Mouse (Mus musculus) spleen, adult 2 months (tissue): Measurements from ENCODE around the gene Chn1. TPM values are rescaled to one million over a fixed set of nuclear protein-coding genes. Genes with fewer than 3 reads are reported as not detected.
"Not testable (repeated sequence)": the region's sequence is repeated elsewhere in the genome, so short reads cannot be mapped to it uniquely, and the experiment has no call there.

ENCODE experiments used
- DNase-seq, 2 experiments: peaks; one replicate each; pipeline versions ENCODE4 v3.0.0 to v3.0.0-alpha.2; 2012 to 2021; ENCODE audit warnings: low spot score in 2 of 2, low read depth in 1 of 2
- H3K27ac ChIP-seq: fragments of 200-500 bp; 2 replicates; pipeline ENCODE4 v1.5.1; 2012; ENCODE audit warnings: low read length, inconsistent platforms; ENCODE audit not compliant: insufficient read depth
- H3K27me3 ChIP-seq: fragments of 200-500 bp; 2 replicates; pipeline ENCODE4 v1.6.1; 2012; ENCODE audit warnings: mild to moderate bottlenecking, moderate library complexity, low read length, inconsistent platforms; ENCODE audit not compliant: control insufficient read depth, insufficient read depth
- H3K36me3 ChIP-seq: fragments of 200-500 bp; 2 replicates; pipeline ENCODE4 v1.6.1; 2012; ENCODE audit warnings: mild to moderate bottlenecking, low read length, inconsistent platforms; ENCODE audit not compliant: control insufficient read depth, insufficient read depth
- H3K4me1 ChIP-seq: fragments of 200-500 bp; 2 replicates; pipeline ENCODE4 v1.6.1; 2011; ENCODE audit warnings: inconsistent platforms; ENCODE audit not compliant: control insufficient read depth, insufficient read depth, insufficient read length
- H3K4me3 ChIP-seq: fragments of 200-500 bp; 2 replicates; pipeline ENCODE4 v1.5.1; 2011; ENCODE audit warnings: mild to moderate bottlenecking, inconsistent platforms; ENCODE audit not compliant: insufficient read depth, insufficient read length; ENCODE audit errors: extremely low read depth
- CTCF ChIP-seq: fragments of 200-500 bp; IDR thresholded peaks from 2 replicates; pipeline ENCODE4 v1.5.1; 2011; ENCODE audit warnings: mild to moderate bottlenecking, inconsistent platforms; ENCODE audit not compliant: insufficient read depth, insufficient read length, insufficient replicate concordance; ENCODE audit errors: extremely low read depth
- POLR2A ChIP-seq: fragments of 200-500 bp; IDR thresholded peaks from 2 replicates; pipeline ENCODE4 v1.6.1; 2011; ENCODE audit warnings: low read depth, low read length, inconsistent platforms
- WGBS: fragments of 180-500 bp; shearing (Covaris S2); methylation state at CpG from one replicate; pipeline ENCODE4 v1.1.7; 2018; 5-methylcytosine and 5-hydroxymethylcytosine counted together
- polyA plus RNA-seq: library from polyadenylated mRNA; depleted of rRNA; stranded (reverse); fragments of >200 nt; gene quantifications from 2 replicates; pipeline ENCODE4 v1.2.3, GENCODE M21; 2012; rRNA removed

Chn1 gene
- polyA plus RNA-seq: 0.62 and 0.91 TPM in 2 replicates

DNA sequence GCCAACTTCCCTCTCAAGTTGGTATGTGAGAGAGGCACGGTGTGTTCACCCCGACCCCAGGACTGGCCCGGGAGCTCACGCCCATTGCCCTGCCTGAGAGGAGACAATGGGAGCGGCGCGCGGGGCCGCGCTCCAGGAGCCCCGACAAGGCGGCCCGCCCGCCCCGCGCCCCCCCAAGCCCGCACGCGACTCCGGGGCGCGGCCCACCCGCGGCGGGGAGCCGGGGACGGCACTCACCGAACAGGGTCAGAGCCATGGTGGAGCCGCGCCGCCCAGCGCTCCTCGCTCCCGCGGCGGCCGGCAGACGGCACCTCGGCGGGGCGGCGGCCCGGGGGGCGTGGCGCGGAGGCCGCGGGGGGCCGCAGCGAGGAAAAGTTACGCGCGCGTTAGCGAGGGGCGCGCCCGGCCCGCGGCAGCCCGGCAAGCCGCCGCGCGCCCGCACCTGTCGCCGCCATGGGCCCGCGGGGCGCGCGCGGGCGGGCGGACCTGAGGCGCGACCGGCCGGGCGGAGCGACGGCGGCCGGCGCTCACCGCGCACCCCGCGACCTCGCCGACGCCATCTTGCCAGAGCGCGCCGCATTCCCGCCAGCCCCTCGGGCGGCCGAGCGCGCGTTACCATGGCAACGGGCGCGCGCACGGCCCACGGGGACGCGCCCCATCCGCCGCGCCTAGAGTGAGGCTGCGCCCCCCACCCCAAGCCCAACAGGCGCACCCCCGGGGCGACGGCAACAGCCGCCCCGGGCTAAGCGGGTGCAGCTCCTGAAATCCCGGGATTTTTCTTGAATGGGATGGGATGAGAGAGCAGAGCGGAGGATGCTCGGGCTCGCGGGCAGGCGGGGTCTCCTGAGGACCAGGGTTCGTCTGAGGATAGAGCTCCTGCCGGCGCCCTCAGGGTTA is at the start of gene Chn1:
Gene Chn1 (minus strand): TSS at position 561 of the 897 bp plus-strand sequence.
- Histone ChIP-seq H3K27ac (no peak within 1 kb of the TSS), H3K4me3 (peak within 1 kb of the TSS; percentile 44), H3K36me3 (no peaks in the 10 kb centered on the region), H3K4me1 (peaks cover 6% of the 10 kb centered on the region), H3K27me3 (peaks cover 15% of the 10 kb centered on the region)
- TF ChIP-seq POLR2A (no peak), CTCF (no peak)
- 1% methylated on average over 103 of the region's 131 CpGs for WGBS
- no peak for DNase-seq

DNA sequence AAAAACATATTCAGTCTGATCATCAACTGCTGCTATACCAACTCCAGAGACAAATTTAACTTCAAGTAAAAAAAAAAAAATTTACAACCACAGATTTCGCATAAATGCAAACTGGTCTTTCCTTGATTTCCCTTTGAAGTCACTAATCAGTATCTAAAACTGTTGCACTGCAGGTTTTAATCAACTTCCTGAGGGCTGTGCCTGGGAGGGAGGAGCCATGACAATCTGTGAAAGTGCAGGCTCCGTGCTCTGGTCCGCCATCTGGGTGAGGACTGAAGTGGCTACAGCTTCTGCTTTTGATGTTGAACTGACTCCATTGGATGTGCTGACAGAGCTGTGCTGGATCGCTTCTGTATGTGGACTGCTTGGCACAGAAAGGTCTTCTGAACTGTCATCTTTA is 43.6 kb upstream of the Chn1 start:
- no peaks in the 10 kb centered on the region for H3K4me1 ChIP-seq

GRCm38 (mm10) chr2:73807609-73808008 is 32.5 kb upstream of the Chn1 start:
- no peak for DNase-seq
- Histone ChIP-seq H3K27ac (no peak overlapping the region), H3K4me1 (no peaks in the 10 kb centered on the region), H3K27me3 (no peaks in the 10 kb centered on the region), H3K36me3 (no peaks in the 10 kb centered on the region), H3K4me3 (no peak overlapping the region)
- 86% methylated on average over 8 of the region's 8 CpGs for WGBS
- no peak for TF ChIP-seq CTCF
- TF ChIP-seq POLR2A: no peak

More for the DNA sequence above, 43.6 kb upstream of the Chn1 start:
- Histone ChIP-seq H3K27ac (no peak overlapping the region), H3K36me3 (peaks cover 13% of the 10 kb centered on the region), H3K27me3 (no peaks in the 10 kb centered on the region), H3K4me3 (no peak overlapping the region)
- TF ChIP-seq POLR2A (no peak), CTCF (no peak)
- no peak for DNase-seq
- WGBS: 64% methylated on average over 4 of the region's 4 CpGs

DNA sequence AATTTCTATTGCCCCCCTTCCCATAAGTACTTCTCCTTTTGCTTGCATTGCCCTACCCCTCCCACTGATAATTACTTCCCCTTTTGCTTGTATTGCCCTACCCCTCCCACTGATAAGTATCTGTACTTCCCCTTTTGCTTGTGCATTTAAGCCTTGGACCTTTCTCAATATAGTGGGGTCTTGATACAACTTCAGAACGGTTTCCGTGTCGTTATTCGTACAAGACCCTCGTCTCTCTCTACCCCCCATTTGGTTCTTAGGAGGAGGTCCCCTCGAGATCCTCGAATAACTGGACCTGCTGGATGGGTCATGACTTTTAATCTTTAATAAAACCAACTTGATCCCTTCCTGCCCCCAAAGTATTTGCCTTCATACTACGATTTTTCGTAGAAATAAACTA is 25.0 kb upstream of the Chn1 start:
- not testable (repeated sequence) for H3K27ac ChIP-seq, H3K36me3 ChIP-seq, H3K4me1 ChIP-seq, DNase-seq, H3K27me3 ChIP-seq, H3K4me3 ChIP-seq
- WGBS: 83% methylated on average over 9 of the region's 9 CpGs

- WGBS: 78% methylated on average over 5 of the region's 5 CpGs
Observed at GRCm38 (mm10) chr2:73798786-73799185, 23.6 kb upstream of the Chn1 start.

DNA sequence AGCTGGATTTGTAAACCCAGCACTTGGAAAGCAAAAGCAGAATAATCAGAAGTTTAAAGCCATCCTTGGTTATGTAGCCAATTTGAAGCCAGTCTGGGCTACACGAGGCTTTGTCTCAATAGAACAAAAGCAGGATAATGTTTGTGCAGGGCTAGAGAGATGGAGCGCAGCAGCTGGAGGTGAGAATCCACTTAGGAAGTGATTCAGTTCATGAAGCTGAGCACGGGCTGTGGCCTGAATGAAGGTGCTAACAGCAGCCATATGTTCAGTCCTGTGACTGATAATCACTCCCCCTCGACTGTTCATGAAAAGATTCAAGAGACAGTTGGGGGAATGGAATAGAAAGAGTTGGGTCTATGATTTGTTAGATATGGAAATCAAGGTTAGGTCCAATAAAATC is 23.0 kb upstream of the Chn1 start:
- Histone ChIP-seq H3K36me3 (no peaks in the 10 kb centered on the region), H3K4me1 (no peaks in the 10 kb centered on the region), H3K27ac (no peak overlapping the region), H3K27me3 (no peaks in the 10 kb centered on the region), H3K4me3 (no peak overlapping the region)
- DNase-seq: no peak
- WGBS: 76% methylated on average over 4 of the region's 4 CpGs
- TF ChIP-seq CTCF (no peak), POLR2A (no peak)

More at GRCm38 (mm10) chr2:73798786-73799185, 23.6 kb upstream of the Chn1 start:
- H3K27ac ChIP-seq: no peak overlapping the region
- H3K4me1 ChIP-seq: no peaks in the 10 kb centered on the region
- no peak for DNase-seq
- H3K4me3 ChIP-seq: no peak overlapping the region
- no peaks in the 10 kb centered on the region for H3K27me3 ChIP-seq
- no peaks in the 10 kb centered on the region for H3K36me3 ChIP-seq
- TF ChIP-seq CTCF (no peak), POLR2A (no peak)

GRCm38 (mm10) chr2:73791846-73792630 is 16.9 kb upstream of the Chn1 start:
- WGBS: 61% methylated on average over 19 of the region's 19 CpGs
- Histone ChIP-seq H3K27ac (no peak overlapping the region), H3K27me3 (no peaks in the 10 kb centered on the region), H3K4me3 (no peak overlapping the region), H3K4me1 (no peaks in the 10 kb centered on the region), H3K36me3 (no peaks in the 10 kb centered on the region)
- TF ChIP-seq POLR2A: no peak
- TF ChIP-seq CTCF: no peak
- no peak for DNase-seq
